Mouse (Mus musculus): ENCODE measurements around the gene Adamtsl1. TPM values are rescaled to one million over a fixed set of nuclear protein-coding genes. Genes with fewer than 3 reads are reported as not detected.

The Adamtsl1 gene
- total RNA-seq, 1 experiment from 2014 or later: 8.7 TPM

GRCm38 (mm10) chr4:86317916-86318542, 804.1 kb downstream of the Adamtsl1 start:
- no peak for DNase-seq

GRCm38 (mm10) chr4:86325411-86325810, 811.4 kb downstream of the Adamtsl1 start:
- DNase-seq: no peak

- no peak for DNase-seq
Measured at GRCm38 (mm10) chr4:86326003-86326402, 812.0 kb downstream of the Adamtsl1 start.

- DNase-seq: no peak
Measured at GRCm38 (mm10) chr4:86326638-86327037, 812.7 kb downstream of the Adamtsl1 start.

- DNase-seq: no peak
Measured at GRCm38 (mm10) chr4:86329481-86329880, 815.5 kb downstream of the Adamtsl1 start.

- DNase-seq: no peak
Measured at GRCm38 (mm10) chr4:86335861-86336415, 822.0 kb downstream of the Adamtsl1 start.

DNA sequence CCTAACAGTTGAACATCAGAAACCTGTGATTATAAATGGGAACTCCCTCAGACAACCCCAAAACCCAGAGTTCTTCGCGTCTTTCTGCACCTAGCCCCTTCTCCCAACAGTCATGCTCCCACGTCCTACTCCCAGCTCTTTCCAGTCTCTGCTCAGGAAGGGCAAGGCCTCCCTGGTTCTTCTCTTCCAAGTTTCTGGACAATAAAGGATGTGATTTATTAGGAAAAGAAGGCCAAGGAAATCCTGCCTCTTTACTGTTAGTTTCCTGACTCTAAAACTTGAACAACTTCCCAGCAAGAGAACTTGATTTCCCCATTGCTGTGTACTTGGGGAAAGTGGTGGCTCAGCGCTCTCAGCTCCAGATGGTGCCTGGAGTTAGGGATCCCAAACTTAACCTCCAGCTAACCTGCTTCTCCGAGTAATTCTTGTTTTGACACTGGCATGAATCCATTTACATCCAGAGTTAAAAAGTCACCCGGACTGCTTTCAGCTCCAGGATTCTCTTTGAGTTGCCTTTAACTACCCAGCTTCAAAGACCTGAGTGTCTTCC, 823.3 kb downstream of the Adamtsl1 start:
- DNase-seq: no peak

- no peak for DNase-seq
Measured at GRCm38 (mm10) chr4:86349341-86349740, 835.4 kb downstream of the Adamtsl1 start.

- no peak for DNase-seq
Measured at GRCm38 (mm10) chr4:86352121-86352520, 838.1 kb downstream of the Adamtsl1 start.

GRCm38 (mm10) chr4:86353550-86353949, 839.6 kb downstream of the Adamtsl1 start:
- no peak for DNase-seq

GRCm38 (mm10) chr4:86359398-86359797, 845.4 kb downstream of the Adamtsl1 start:
- no peak for DNase-seq

DNA sequence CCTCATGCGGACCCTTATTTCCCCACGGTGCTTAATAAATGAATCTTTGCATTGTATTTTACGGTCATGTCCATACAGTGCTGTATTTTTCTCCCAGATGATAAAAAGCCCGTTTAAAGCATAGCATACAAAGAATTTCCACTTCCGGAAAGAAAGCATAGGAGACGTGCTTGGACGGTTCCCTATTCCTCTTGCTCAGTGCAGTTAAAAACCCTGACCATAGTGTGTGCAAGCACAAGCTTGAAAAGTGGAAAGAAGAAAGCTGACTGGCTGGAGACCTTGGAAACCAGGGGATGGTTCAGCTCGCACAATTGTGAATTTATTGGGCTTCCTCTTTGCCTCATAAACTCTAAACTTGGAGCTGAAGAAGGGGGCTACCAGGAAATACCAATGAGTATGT, 855.1 kb downstream of the Adamtsl1 start:
- no peak for DNase-seq

- DNase-seq: no peak
Measured at GRCm38 (mm10) chr4:86373166-86373565, 859.2 kb downstream of the Adamtsl1 start.

GRCm38 (mm10) chr4:86383124-86383523, 869.2 kb downstream of the Adamtsl1 start:
- no peak for DNase-seq

DNA sequence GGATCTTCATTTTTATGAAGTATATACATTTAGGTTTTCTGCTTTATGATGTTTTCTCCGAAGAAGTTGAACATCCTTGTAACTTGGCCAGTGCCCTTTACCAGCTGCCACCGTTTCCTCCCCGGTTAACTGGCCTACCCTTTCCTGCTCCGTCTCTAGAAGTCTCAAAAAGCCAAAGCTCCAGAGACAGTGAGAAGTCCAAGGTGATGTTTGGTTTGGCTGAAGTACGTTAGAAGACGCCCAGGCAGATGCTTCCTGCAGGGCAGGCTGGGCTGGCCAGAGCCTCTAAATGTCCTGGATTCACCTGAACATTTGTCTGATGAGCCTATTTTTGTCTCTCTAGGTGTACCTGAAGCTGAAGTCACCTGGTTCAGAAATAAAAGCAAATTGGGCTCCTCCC, 871.1 kb downstream of the Adamtsl1 start:
- no peak for DNase-seq

DNA sequence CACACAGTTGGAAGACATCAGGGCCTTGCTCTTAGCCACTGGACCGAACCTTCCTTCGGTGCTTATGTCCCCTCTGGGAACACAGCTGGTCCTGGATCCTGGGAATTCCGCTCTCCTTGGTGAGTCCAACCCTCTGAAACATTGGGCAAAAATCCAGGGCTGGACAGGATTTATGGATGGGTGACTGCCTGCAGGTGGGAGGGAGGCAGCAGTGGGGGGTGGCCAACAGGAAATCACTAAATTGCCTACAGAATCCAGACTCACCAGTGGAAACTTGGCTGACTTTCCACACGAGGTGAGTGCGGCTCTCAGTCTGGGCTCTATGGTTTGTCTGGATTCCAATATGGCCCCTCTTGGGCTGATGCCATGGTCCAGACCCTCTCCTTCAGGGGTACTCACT, 874.5 kb downstream of the Adamtsl1 start:
- DNase-seq: no peak

DNA sequence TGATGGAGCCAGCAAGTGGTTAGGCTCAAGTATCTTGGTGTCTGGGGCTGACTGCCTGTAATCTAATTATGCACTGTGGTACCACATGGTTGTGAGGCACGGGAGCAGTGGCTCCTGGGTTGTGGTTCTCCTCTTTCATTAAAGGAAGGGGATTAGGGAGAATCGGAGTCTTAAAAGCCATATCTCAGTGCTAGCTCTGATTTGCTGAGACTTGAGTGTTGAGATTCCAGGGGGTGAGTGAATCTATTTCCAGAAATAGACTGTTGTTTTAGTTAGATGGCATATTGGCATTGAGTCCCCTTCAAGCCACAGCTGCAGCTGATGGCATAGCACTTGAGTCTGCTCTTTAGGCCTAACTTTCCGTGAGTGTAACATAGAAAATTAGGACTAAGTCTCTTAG, 877.2 kb downstream of the Adamtsl1 start:
- DNase-seq: no peak

DNA sequence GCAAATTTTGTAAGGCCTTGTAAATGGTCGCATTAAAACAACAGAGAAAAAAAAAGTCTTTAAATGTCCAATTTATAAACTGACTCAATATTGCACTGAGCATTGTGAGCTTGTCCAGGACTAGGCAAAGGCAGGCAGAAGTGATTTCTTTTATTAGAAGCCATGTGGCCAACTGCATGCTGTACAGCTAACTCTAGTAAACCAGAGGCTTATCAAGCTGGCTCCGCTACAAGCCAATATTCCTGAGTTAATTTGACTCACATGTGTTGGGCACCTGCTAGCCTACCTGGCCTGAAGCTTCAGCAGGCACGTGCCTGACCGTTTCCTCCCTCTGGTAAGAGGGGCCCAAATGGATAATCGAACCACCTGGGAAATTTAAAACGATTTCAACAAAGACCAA, 881.7 kb downstream of the Adamtsl1 start:
- DNase-seq: no peak

DNA sequence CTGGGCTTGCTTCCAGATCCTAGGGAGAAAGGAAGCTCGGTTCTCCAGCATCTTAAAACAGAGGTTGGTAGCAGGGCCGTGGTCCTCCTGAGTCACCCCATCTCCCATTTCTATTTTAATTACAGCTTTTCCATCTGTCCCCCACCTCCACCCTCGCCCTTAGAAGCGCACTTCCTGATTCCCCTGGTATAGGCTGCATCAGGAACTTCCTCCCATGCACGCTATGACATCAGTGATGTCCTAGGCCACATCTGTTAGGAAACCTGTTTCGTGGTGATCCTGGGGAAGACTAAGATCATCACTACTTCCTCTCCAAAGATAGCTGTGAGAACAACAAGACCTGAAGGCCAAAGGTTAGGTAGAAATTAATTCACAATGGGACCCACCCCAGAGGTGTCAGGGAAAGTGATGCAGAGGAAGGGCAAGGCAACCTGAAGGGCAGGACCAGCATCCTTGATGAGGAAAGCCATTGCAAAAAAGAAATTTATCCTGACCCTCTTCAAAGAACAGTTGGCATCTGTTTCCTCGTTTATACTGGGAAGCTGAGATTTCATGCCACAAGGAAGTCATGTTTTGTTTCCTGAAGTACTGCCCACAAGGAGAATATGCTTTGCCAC, 882.8 kb downstream of the Adamtsl1 start:
- DNase-seq: no peak

GRCm38 (mm10) chr4:86397470-86397869, 883.5 kb downstream of the Adamtsl1 start:
- no peak for DNase-seq

DNA sequence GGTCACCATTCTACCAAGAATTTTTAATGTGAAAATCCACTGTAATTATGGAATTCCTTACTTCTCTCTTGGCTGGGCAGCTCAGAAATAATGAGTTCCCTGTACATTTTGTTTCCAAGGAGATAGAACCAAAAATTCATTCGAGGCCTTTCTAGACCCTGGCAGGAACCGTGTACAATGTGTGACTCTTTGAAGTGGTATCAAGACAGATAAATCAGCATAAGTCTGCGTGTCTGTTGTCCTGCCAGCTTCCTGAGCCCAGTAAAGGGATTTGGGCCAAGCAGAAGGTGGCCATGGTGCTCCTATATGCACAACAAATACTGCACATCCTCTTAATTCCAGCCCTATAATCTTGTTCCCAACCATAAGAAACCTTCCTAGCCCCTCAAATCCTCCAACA, 887.1 kb downstream of the Adamtsl1 start:
- DNase-seq: no peak

- no peak for DNase-seq
Measured at GRCm38 (mm10) chr4:86406501-86407199, 892.7 kb downstream of the Adamtsl1 start.

DNA sequence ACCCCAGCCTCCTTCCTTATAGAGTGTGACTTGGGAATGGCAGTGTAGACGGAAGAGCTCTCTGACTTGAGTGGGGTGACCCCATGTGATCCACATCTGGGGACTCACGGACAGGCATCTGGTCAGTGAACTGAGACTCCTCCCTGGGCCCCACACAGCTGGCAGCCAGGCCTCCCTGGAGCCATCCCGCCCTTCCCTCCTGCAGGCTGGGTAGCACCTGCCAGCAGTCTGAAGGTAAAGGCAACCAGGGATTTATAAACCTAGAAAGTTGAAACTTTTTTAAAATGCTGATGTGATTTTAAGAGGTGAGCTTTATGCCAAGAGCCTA, 893.2 kb downstream of the Adamtsl1 start:
- DNase-seq: no peak

Data from adrenal gland, postnatal 25 days (tissue).